Mouse (Mus musculus) frontal cortex, postnatal 36 days (tissue): ENCODE data around the gene Zic5.
"Not testable (repeated sequence)": the region's sequence is repeated elsewhere in the genome, so short reads cannot be mapped to it uniquely, and the experiment has no call there.

ENCODE experiments used
- DNase-seq, 2 experiments: peaks; one replicate each; pipeline ENCODE4 v3.0.0; 2022; ENCODE audit warnings: low spot score in 2 of 2

Gene Zic5

GRCm38 (mm10) chr14:122463734-122464341 lies 1.6 kb downstream of the Zic5 start:
- not testable (repeated sequence) for DNase-seq

DNA sequence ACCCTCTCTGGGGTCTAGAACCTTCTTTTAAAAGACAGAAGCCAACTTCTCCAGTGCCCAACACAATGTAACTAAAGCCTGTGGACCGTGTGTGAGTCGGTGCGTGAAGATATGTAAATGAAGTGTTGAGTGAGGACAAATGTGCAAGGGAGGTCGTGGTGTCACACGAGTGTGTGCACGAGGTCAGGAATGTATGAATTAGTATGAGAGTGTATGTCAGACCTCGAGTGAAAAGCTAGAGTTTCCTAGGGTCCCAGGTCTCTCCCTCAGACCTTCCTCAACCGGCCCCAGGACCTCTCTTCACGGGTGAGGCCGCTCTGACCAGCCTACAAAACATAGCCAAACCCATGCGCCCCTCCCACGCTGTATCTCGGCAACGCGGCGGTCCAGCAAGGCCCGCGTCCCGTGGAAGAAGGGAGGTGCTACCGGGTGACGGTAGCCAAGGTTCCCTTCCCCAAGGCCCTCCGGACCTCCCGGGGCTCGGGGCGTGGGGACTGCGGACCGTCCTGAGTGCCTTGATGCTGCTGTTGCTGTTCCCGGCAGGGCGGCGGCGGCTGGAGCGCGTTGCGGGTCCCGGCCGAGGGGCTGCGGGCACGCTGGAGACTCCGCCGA lies 2.3 kb downstream of the Zic5 start:
- no peak for DNase-seq

DNA sequence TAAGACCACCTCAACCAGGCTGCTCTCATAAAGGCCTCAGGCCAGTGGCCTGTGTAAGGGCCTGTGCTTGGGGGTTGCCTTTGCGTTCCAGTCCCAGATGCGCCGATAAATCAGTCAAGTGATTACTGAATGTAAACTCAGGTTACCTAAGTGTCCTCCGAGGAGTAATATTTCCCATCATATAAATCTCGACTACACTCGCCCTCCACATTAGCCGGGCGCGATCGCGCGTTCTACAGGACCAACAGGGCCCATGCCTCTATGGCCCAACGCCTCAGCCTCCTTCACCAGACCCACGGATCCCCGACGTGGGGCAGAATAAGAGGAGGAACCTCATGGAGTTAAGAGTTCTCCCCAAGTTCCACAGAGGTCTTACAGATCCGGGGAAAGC lies 2.8 kb downstream of the Zic5 start:
- DNase-seq: no peak

GRCm38 (mm10) chr14:122461966-122462365 lies 3.5 kb downstream of the Zic5 start:
- no peak for DNase-seq

GRCm38 (mm10) chr14:122461500-122461899 lies 4.0 kb downstream of the Zic5 start:
- DNase-seq: no peak

DNA sequence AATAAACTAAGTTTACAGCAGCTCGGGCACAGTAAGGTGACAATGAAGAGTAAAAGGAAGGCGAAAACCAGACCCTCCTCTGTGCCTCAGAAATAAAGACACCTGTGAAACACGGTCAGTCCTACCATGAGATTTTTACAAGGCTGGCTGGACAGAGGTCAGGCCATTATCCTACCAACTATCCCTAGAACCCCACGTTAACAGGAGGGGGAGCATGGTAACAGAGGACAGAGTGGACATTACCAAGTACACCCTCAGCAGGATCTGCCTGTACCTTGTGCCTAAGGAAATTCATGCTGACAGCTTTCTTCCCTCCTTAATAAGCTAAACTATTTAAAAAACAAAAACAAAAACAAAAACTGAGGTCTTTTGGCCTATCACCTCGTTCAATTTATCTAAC lies 5.3 kb downstream of the Zic5 start:
- no peak for DNase-seq

GRCm38 (mm10) chr14:122459776-122460175 lies 5.7 kb downstream of the Zic5 start:
- no peak for DNase-seq

- DNase-seq: not testable (repeated sequence)
These were observed 6.1 kb downstream of the Zic5 start for GRCm38 (mm10) chr14:122459332-122459731.

DNA sequence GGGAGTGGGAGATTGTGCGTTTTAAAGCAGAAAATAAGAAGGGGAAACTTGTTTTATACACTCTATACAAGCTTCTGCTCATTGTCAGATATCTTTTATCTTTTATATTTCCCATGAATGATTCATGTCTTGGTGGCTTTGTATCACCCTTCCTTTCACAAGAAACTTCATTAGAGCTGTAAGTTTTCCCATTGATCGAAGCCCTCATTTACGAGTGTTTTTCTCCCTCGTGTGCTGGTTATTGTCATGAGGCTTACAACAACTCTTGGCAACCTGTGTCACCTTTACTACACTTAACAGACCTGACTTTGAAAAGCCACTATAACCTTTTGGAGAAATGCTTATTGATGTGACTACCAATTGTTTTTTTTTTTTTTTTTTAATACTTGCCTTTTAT lies 9.9 kb downstream of the Zic5 start:
- DNase-seq: no peak

GRCm38 (mm10) chr14:122454901-122455561 lies 10.4 kb downstream of the Zic5 start:
- DNase-seq: no peak

- DNase-seq: no peak
These were observed 11.3 kb downstream of the Zic5 start for GRCm38 (mm10) chr14:122453996-122454738.

GRCm38 (mm10) chr14:122453388-122453995 lies 12.0 kb downstream of the Zic5 start:
- peak in 1 of 2 experiments; percentile 55 for DNase-seq

GRCm38 (mm10) chr14:122452701-122453387 lies 12.6 kb downstream of the Zic5 start:
- peak in 1 of 2 experiments; percentile 9 for DNase-seq

DNA sequence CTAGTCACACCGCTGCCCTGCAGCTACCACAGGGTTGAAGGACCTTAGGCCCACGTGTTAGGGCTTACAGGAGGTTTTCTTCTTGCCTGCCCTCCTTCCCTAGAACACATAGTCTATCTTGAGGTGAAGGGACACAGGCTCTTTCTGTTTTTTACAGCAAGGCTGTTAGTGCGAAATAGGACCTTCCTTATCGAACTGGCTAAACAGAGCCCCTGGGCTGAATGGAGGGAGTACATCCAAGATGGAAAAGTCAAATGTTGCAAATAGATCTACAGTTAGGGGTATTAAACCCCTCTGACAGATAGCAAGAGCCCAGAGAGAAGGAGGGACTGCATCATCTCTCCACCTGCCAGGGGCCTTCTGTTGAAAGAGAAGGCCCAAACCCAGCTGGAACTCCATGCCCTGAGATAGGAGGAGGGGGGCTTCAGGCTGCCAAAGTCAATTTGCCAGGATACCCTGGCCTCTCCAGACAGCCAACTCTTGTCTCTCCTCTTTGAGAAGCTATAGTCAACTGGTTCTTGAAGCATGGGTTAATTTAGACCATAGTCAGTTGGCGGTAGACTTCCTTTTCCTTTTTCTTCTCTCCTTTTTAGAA lies 13.8 kb downstream of the Zic5 start:
- no peak for DNase-seq

GRCm38 (mm10) chr14:122450496-122451382 lies 14.7 kb downstream of the Zic5 start, which contains the start of gene Gm5089:
Gene Gm5089, minus strand, starts transcription at chr14:122451115.
- DNase-seq: peak in 1 of 2 experiments; percentile 35

DNA sequence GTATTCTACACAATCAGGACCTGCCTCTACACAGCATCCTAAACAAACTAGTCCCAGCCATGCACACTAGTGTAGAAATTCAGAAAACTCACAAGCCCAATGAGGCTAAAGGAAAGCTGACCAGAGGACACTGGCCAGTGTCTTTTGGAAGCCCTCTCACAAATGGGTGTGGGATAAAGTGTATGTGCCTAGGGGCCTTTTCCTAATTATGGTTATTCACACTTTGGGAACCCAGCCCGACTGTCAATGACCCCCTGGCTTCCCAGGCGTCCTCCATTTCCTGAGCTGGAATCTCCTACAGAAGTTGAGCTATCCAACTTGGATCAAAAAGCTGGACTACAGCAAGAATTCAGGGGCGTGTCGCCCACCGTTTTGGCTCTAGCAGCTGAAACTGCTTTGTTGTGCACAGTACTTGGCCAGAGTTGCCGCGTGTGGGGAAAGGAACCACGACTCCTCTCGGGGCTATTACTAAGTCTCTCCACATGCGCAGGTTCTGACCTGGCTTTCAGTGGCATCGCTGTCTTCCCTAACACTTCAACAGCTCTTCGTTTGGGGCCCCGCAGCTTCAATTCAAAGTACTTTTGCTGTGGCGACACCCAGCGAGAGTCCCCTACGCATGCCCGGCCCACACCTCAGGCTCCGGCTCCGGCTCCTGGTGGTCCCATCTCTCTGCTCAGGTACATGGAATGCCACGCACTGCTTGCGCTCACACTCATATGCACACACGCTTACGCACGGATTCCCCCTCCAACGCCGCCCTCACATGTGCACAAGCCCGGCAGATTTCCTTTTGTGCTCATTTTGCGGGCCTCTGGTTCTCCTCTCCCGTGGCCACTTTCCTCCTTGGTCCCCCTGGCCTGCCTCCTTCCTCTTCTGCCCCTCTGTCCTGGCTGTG lies 15.6 kb downstream of the Zic5 start:
- DNase-seq: peak in 1 of 2 experiments; percentile 9

GRCm38 (mm10) chr14:122436850-122437249 lies 28.6 kb downstream of the Zic5 start:
- no peak for DNase-seq

DNA sequence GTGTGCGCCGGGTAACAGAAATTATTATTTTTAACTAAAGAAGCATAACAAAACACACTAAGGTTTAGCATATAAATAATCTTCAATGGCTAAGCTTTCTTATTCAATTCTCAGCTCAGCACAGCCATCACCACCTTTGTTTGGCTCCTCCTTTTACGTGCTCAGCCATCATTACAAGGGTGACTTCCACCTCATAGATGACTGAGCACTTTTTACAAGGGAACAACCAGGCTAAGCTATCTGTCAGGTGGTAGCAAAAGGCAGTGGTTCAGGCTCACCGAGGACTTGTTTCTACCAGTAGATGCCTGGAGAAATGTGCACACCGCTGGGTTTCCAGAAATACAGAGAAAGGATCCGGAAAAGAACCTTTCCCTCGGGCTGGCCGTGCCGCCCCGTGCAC lies 31.4 kb downstream of the Zic5 start:
- DNase-seq: no peak

DNA sequence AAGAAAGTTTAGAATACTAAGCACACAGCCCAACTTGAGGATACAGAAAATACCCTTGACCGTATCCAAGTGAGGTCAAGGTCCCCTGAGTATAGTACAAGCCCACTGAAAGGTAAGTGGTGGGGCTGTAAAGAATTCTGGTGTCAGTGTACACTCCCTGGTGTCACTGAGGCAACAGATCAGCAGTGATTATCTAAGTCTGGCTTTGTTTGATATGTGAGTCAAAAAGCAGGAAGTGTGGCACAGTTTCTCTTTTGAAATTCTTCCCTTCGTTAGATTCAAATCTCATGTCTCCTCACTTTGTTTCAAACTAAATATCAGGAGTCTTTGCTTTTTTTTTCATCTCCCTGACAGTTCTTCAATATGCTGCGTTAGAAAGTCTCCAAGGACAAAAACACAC lies 32.9 kb downstream of the Zic5 start:
- DNase-seq: no peak
